In the genomic region with DNA sequence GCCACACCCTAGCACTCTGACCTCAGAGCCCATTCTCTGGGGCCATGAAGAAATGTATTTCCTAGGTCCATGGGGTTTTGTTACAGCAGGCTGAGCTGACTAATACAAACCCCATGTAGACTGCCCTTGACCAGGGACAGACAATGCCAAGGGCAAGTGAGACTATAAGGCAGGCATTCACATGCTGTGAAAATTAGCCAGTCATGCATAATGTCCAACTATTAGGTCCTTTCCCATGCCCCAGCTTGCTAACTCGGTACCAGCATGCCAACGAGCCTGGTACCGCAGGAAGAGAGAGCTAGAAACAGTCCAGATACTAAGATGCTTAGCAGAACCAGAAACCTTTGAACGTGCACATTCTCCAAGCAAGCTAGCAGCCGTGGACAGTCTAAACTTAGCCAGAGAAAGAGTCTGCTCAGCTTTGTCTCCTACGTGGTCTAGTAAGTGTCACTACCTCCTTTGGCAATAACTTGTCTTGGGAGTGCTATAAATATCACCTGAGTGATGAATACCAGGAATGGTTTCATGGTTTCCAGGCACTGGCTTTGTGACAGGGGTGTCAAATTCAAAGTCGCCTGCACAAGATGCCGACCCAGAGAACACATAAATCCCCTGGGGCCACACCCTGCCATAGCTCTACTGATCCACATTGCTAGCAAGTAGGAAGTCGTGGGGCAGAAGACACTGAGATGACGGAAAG, we compare ENCODE assay signal across 14 mouse cellular contexts. TPM values are rescaled to one million over a fixed set of nuclear protein-coding genes. Genes with fewer than 3 reads are reported as not detected.
DNase-seq lines count a peak whose midpoint lies in the region; ATAC-seq and TF ChIP-seq lines count a peak whose summit lies in the region.
"Had no signal": no experiment of that assay in that cellular context is flagged by ENCODE, and none has a peak within 500 bp of the region (broad histone marks: within the 10 kb centered on the region; RNA-seq: fewer than 3 reads in every experiment).

No protein-coding gene starts in this region.

- no peak overlapping the region for H3K4me3 ChIP-seq in embryonic facial prominence, embryonic 10.5 days
- no peak overlapping the region for H3K4me3 ChIP-seq in limb, embryonic 14.5 days (replicated peaks; ENCODE audit: low read length)
- H3K4me3 ChIP-seq: forebrain, embryonic 13.5 days; neural tube, embryonic 15.5 days had no signal

- peaks cover 15% of the 10 kb centered on the region for H3K4me1 ChIP-seq in embryonic facial prominence, embryonic 10.5 days
- H3K4me1 ChIP-seq in limb, embryonic 14.5 days (ENCODE audit: control insufficient read depth, insufficient read depth, low read length), result peaks cover 6% of the 10 kb centered on the region; the same call in 1 of the 2 replicates
- H3K4me1 ChIP-seq: neural tube, embryonic 15.5 days had no signal

- H3K4me2 ChIP-seq in limb, embryonic 14.5 days (replicated peaks; ENCODE audit: low read depth, low read length, severe bottlenecking), result no peak overlapping the region
- H3K4me2 ChIP-seq: forebrain, embryonic 13.5 days; neural tube, embryonic 15.5 days had no signal

- 0 out of 2 replicates have a peak overlapping the region, but pooled peaks have one; percentile 14 for H3K27ac ChIP-seq in embryonic facial prominence, embryonic 10.5 days (replicated peaks)
- H3K27ac ChIP-seq in limb, embryonic 14.5 days (replicated peaks; ENCODE audit: low read depth, low read length), result no peak overlapping the region
- H3K27ac ChIP-seq: forebrain, embryonic 13.5 days; neural tube, embryonic 15.5 days had no signal

- H3K9me3 ChIP-seq in embryonic facial prominence, embryonic 10.5 days, result no peaks in the 10 kb centered on the region
- H3K9me3 ChIP-seq in limb, embryonic 14.5 days (ENCODE audit: control insufficient read depth, low read length), result no peaks in the 10 kb centered on the region
- H3K9me3 ChIP-seq: forebrain, embryonic 13.5 days; neural tube, embryonic 15.5 days had no signal

- no peaks in the 10 kb centered on the region for H3K36me3 ChIP-seq in embryonic facial prominence, embryonic 10.5 days (replicated peaks)
- H3K36me3 ChIP-seq in limb, embryonic 14.5 days (ENCODE audit: control insufficient read depth, insufficient read depth, low read length), result no peaks in the 10 kb centered on the region
- H3K36me3 ChIP-seq: neural tube, embryonic 15.5 days had no signal

- no peaks in the 10 kb centered on the region for H3K27me3 ChIP-seq in embryonic facial prominence, embryonic 10.5 days (replicated peaks; ENCODE audit: low read depth, poor library complexity, severe bottlenecking)
- H3K27me3 ChIP-seq in limb, embryonic 14.5 days (ENCODE audit: control insufficient read depth, insufficient read depth, low read length), result no peaks in the 10 kb centered on the region
- H3K27me3 ChIP-seq: forebrain, embryonic 13.5 days; neural tube, embryonic 15.5 days had no signal

- H3K9ac ChIP-seq in limb, embryonic 14.5 days (ENCODE audit: low read depth, low read length, severe bottlenecking), result no peak overlapping the region
- H3K9ac ChIP-seq: forebrain, embryonic 13.5 days; neural tube, embryonic 15.5 days had no signal

- DNase-seq in kidney, adult 9 months, result peak; percentile 31
- no peak for DNase-seq in kidney, postnatal 4 days
- DNase-seq in embryonic facial prominence, embryonic 10.5 days (ENCODE audit: low spot score), result no peak
- peak; percentile 52 for DNase-seq in heart, adult 8-10 months (ENCODE audit: low spot score)
- DNase-seq in limb, embryonic 14.5 days (ENCODE audit: low spot score), result peak; percentile 19
- no peak for DNase-seq in cerebellum, postnatal 4 days (ENCODE audit: low spot score in 2 of 2)
- no peak for DNase-seq in spleen, adult 12 weeks (ENCODE audit: low spot score)
- DNase-seq in layer of hippocampus, postnatal 10 days (ENCODE audit: low spot score in 2 of 2), result no peak
- DNase-seq: adrenal gland, postnatal 25 days; cerebellum, adult 18-20 months; lung, postnatal 36 days had no signal

- 82% methylated on average over 10 of the region's 10 CpGs for WGBS in embryonic facial prominence, embryonic 10.5 days
- 60% methylated on average over 10 of the region's 10 CpGs for WGBS in limb, embryonic 14.5 days

- TF ChIP-seq POLR2A in limb, embryonic 14.5 days (IDR thresholded peaks at IDR 0.05; ENCODE audit: borderline replicate concordance, extremely low read depth, insufficient read depth, insufficient read length), result no peak

- no peak for ATAC-seq in limb, embryonic 14.5 days (ENCODE audit: low FRiP score, low read depth)
- ATAC-seq: forebrain, embryonic 13.5 days; intestine, embryonic 16.5 days had no signal

RNA-seq across cellular contexts. Expression of a gene that starts 22.2 kb away (rescaled TPM):
- 36.2 and 40.7 TPM in 2 replicates for polyA plus RNA-seq in embryonic facial prominence, embryonic 10.5 days (2016; fragmentation: Nextera tagmentation; extraction: Ambion mirVana)
- 10 to 100 TPM; 71.6 to 87.1 (median 76.7) TPM for total RNA-seq in heart, adult 8-10 months (2022)
- polyA plus RNA-seq in limb, embryonic 14.5 days (2012; rRNA removed), result 17.5 and 20.6 TPM in 2 replicates
- 38.4 and 39.2 TPM in 2 replicates for polyA plus RNA-seq in limb, embryonic 14.5 days (2014; fragmentation: Nextera tagmentation; extraction: Ambion mirVana)
- total RNA-seq in layer of hippocampus, postnatal 10 days (2021), result 100 to 1,000 TPM; 106 to 110 TPM

Comparison
In these comparisons a context has a peak if more than half of its experiments do, and no peak if none do; other contexts are left out.
1. DNase-seq: peak in kidney, adult 9 months (single experiment), heart, adult 8-10 months (single experiment) and limb, embryonic 14.5 days (single experiment); none in kidney, postnatal 4 days (0 of 2), embryonic facial prominence, embryonic 10.5 days (single experiment), cerebellum, postnatal 4 days (0 of 2), spleen, adult 12 weeks (single experiment) and layer of hippocampus, postnatal 10 days (0 of 2).